Mouse (Mus musculus) left cerebral cortex, postnatal 14 days (tissue): ENCODE results near the gene Vps33b. TPM values are rescaled to one million over a fixed set of nuclear protein-coding genes. Genes with fewer than 3 reads are reported as not detected.
A peak's percentile ranks its signal among the peaks of the same experiment; 100 is the strongest.

Source experiments
- DNase-seq, 2 experiments: peaks; one replicate each; pipeline ENCODE4 v3.0.0; 2021 to 2022; ENCODE audit warnings: low spot score in 2 of 2, mixed read lengths in 1 of 2
- intact Hi-C: fragments of 180-260 bp; cut with DNase I; formaldehyde crosslinking; loops from one replicate; pipeline ENCODE4 v1.15.1; 2025
- long read RNA-seq, 2 experiments: library from polyadenylated mRNA; stranded (forward); transcript quantifications; one replicate each; pipeline ENCODE4 v2.0.0; 2021
- total RNA-seq, 2 experiments: library from RNA; stranded (reverse); gene quantifications; 2 replicates each; pipeline ENCODE4 v1.2.3; 2021

Gene Vps33b
- total RNA-seq: 10 to 100 TPM; 19.3 to 19.6 TPM
- long read RNA-seq, experiment 1, transcript Vps33b-201 (23 exons, 2,574 nt): major isoform, 18 of 26 reads
- long read RNA-seq, experiment 1, partial matches to known transcripts: 0 of 26 reads
- long read RNA-seq, experiment 1, other reads (novel, unspliced or antisense): 8 of 26 reads
- long read RNA-seq, experiment 2, transcript Vps33b-201 (23 exons, 2,574 nt): major isoform, 17 of 36 reads
- long read RNA-seq, experiment 2, partial matches to known transcripts: 2 of 36 reads
- long read RNA-seq, experiment 2, other reads (novel, unspliced or antisense): 17 of 36 reads

DNA sequence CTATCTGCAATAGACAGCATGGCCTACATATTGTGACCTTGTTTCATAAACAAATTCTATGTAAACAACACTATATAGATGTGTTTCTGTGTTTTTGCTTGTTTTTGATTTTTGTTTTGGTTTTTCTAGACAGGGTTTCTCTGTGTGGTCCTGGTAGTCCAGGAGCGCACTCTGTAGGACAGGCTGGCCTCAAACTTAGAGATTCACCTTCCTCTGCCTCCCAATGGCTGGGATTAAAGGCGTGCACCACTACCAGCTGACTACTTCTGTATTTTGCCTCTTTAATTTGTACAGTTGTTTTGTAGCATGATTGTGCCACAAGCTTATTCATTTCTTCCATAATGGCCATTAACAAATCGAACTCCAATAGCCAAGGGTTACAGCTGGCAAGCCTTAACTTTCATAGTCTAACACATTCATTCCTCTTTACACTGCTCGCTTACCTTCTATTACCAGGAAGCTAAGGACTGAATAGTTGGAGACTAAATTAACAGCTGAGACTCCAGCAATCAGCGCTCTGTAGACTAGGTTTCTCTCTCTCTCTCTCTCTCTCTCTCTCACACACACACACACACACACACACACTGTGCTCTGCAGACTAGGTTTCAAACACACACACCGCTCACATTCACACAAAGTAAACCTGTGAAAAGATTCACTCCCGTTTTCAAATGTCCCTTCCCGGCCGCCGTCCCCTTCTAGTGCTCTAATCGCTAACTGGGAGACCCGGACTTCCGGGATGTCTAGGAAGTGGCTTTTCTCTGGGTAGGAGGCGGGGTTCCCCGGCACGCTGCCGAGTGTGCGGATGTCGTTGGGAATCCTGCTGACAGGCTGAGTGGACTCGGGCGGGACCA lies at the start of gene Vps33b:
Vps33b (plus strand) TSS at position 753 of the 854 bp plus-strand sequence.
- intact Hi-C loops: no loop called here
- DNase-seq: peak; percentile 97 to 98

- intact Hi-C loops: no loop called here
Measured at GRCm38 (mm10) chr7:80220237-80220797, 49.1 kb upstream of the Vps33b start.

GRCm38 (mm10) chr7:80221179-80221750 lies 48.2 kb upstream of the Vps33b start:
- intact Hi-C loops: no loop called here

More at GRCm38 (mm10) chr7:80220237-80220797, 49.1 kb upstream of the Vps33b start:
- no peak for DNase-seq

DNA sequence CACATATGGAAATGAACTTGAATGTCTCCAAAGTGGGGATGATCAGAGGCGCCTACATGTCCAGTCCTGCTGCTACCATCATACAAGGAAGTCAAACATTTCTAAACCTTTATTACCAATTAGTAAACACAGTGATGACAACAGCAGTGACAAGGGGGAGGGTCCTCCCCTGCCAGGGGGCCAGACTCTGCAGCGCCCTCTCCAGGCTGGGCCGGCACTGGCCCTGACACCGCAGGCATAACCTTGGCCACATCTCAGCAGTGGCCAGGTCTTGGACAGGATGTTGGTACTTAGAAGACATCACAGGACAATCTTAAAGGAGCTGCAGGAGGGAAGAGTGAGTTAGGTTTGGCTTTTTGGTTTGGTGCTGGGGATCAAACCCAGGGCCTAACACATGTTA lies 42.4 kb upstream of the Vps33b start:
- intact Hi-C loops: no loop called here
- no peak for DNase-seq

More at GRCm38 (mm10) chr7:80221179-80221750, 48.2 kb upstream of the Vps33b start:
- no peak for DNase-seq

DNA sequence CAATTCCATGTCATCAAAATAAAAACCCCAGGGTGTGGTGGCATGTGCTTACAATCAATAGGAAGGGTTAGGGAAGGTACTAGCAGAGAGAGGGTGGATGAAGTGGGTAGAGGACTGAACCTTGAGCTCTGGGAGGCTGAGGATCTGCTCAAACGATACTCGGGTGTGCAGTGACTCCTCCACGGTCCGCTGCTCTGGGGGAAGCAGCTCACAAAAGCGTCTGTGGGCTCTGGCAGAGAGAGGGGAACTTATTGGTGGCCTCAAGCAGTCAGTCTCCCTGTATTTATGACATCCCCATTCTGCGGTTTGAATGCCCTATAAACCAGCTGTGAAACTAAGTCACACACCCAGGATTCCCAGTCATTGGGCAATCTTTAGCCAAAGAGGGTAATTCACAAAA lies 39.3 kb upstream of the Vps33b start:
- DNase-seq: no peak
- intact Hi-C loops: no loop called here

DNA sequence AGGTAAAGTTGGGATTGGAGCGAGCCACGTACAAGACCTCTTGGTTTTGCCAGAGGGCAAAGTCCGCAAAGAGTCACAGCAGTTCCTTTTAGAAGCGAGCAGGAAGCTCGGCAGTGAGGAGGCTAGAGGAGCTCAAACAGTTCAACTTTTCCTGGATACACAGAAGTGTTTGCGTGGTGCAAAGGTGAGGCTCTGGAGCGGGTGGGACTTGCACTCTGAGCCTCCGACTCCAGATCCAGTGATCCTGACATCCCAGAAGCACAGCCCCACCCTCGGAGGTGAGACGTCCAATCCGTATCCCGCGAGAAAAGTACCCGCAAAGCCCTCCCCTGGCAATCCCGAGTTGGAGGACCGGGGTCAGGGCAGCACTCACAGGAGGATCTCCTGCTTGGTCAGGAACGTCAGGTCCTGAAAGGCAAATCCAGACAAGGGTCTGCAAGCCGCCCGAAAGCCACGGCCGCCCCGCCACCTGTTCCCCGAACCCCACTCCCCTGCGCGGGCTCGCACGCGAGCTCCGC lies 37.4 kb upstream of the Vps33b start:
- DNase-seq: no peak
- intact Hi-C loops: no loop called here

DNA sequence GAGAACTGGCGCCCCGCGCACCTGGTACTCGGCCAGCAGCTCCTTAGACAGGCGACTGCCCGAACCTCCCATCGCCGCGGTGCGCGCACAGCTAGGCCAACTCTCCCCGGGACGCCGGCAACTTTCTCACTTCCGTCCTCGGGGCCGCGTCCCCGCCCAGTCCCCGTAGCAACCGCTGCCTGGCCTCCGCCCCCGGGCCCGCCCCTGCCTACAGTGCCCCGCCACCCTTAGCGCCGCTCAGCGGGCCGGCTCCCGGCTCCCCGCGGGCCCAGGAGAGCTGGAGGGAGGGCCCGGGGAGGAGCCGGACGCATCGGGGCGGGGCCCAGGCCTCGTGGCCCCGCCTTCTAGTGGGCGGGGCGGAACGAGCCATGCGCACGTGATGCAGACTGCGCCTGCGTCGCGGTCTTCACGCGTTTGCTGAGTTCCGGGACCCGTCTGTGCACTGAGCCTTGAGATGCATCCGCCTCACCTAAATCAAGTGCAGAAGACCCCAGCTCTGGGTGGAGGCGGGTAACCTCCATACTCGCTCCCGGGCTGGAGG lies 36.9 kb upstream of the Vps33b start, which contains the start of the genes Cib1 and Gdpgp1:
Cib1 (minus strand) TSS at position 325 of the 541 bp plus-strand sequence.
Gdpgp1 (plus strand) TSS at position 377 of the 541 bp plus-strand sequence.
- intact Hi-C loops: no loop called here

GRCm38 (mm10) chr7:80233799-80234198 lies 35.6 kb upstream of the Vps33b start:
- intact Hi-C loops: no loop called here
- no peak for DNase-seq

More for the DNA sequence above, 36.9 kb upstream of the Vps33b start, which contains the start of the genes Cib1 and Gdpgp1:
- DNase-seq: peak; percentile 96

- no peak for DNase-seq
- intact Hi-C loops: no loop called here
Measured at GRCm38 (mm10) chr7:80238542-80238941, 30.9 kb upstream of the Vps33b start.

DNA sequence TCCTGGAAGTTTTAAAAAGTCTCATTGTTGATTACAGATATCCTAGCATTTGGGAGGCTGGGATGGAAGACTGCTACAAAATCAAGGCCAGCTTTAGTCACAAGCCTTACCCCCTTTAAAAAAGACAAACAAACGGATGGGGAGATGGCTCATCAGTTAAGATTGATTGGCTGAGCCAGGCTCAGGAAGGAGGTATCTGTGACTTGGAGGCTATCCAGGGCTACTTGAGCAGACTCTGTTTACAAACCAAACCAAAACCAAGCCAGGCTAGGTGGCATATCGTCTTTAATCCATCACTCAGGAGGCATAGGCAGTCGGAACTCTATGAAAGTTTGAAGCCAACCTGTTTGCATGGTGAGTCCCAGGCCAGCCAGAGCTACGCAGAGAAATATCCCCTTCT lies 27.8 kb upstream of the Vps33b start:
- no peak for DNase-seq
- intact Hi-C loops: no loop called here

DNA sequence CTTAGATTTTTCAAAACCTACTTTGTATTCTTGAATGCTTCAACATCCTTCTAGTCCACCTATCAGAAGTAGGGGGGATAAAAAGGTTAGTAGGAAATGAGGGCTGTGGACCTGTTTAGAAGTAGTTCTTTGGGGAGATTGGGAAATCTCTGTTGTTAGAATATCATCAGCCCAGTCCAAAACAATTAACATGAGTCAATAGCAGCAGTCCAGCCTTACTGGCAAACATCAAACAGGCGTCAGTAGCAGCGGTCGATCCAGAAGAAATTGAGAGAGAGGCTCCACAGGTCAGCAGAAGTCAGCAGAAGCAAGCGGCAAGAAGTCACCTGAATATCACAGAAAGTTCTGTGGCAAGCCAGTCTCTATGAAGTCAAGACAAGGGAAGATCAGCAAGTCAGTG lies 24.6 kb upstream of the Vps33b start:
- DNase-seq: no peak
- intact Hi-C loops: no loop called here

DNA sequence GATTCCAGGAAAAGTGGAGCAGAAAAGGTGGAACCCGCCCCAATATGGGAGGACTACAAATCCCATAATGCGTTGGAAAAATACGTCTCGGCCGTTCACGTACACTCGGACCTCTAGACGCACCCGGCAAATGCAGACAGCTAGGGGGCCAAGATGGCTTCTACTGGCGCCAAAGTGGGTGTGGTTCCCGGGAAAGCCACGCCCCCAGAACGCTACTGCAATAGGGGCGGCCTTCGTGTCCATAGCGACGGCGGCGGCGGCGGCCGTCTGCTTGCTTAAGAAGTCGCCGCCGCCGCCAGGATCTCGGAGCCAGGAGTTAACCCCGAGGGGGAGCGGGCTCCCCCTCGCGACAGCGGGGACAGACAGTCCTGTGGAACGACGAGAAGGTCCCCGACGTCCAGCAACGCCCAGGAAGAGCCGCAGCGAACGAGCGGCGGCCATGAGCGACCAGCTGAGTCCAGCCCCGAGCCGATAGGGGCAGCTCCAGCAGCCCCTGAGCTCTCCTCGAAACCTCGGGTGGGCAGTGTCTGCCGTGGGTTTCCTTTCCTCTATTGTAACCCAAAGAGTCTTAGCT lies 23.2 kb upstream of the Vps33b start, which contains the start of gene Ttll13:
Ttll13 (plus strand) TSS at position 229 of the 574 bp plus-strand sequence.
- intact Hi-C loops: no loop called here
- peak; percentile 96 to 98 for DNase-seq

GRCm38 (mm10) chr7:80246859-80247258 lies 22.6 kb upstream of the Vps33b start:
- no peak for DNase-seq

DNA sequence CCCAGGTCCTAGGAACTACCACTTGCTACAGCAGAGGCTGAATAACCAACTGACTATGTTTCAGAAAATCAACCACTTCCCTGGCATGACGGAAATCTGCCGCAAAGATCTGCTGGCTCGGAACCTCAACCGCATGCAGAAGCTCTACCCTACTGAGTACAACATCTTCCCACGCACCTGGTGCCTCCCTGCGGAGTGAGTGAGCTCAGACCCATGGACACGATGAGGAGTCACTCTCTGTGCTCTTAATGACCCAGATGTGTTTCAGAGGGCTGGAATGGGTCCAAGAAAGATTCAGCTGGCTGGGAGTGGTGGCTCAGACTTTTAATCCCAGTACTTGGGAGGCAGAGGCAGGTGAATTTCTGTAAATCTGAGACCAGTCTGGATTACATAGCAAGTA lies 17.0 kb upstream of the Vps33b start:
- intact Hi-C loops: no loop called here
- no peak for DNase-seq

More at GRCm38 (mm10) chr7:80246859-80247258, 22.6 kb upstream of the Vps33b start:
- intact Hi-C loops: no loop called here

- no peak for DNase-seq
- intact Hi-C loops: no loop called here
Measured at GRCm38 (mm10) chr7:80252886-80253285, 16.6 kb upstream of the Vps33b start.

GRCm38 (mm10) chr7:80255981-80256380 lies 13.5 kb upstream of the Vps33b start:
- DNase-seq: no peak
- intact Hi-C loops: no loop called here

DNA sequence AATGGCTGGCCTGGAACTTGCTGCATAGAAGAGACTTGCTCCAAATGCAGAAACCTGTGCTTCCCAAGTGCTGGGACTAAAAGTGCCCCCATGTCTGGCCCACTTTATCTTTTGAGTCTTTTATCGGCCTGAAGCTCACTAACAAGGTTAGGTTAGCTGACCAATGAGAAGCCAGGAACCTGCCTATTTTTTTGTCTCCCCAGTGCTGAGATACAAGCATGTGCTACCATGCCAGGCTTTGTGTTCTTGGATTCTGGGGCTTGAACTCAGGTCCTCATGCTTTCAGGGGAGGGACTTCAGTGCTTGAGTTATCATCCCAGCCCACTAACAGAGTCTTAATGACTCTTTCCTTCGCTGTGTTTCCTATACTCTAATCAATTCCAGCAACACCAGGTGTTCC lies 11.7 kb upstream of the Vps33b start:
- intact Hi-C loops: no loop called here
- no peak for DNase-seq

DNA sequence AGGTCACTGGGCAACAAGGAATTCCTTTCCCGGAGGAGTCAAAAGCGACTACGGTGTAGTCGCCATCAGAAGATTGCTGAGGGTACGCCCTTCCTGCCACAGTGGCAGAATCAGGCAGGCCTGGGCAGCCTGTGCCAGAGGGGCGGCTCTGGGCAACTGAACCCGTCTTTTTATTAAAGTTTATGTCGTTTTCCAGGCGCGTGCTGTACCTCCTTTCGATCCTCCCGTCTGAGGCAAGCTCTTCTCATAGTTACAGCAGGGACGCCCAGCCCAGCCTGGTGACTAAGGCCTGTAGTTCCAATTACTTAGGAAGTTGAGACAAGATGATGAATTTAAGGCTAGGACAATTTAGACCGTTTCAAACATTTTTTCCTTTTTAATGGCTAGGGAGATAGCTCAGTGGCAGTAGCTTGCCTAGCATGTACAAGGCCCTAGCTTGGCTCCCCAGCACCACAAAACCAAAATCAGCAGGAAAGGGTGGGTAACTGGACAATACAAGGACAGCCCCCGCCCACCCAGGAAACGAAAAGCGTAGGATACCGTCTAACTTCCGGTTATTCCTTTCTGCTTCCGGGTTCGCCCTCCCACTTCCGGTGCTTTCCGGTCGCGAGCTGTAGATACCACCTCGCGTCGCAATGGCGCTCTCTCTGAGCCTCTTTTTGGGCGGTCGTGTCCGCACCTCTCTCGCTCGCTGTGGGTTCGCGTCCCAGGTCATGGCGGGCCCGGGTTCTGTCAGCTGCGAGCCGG lies 8.7 kb upstream of the Vps33b start, which contains the start of gene Ngrn:
Ngrn (plus strand) TSS at position 591 of the 747 bp plus-strand sequence.
- DNase-seq: peak; percentile 86 to 88
- intact Hi-C loops: no loop called here
